Mouse (Mus musculus) E14TG2a.4 (cell line): Measurements from ENCODE around the gene Hhipl1.

ENCODE experiments used
- CTCF ChIP-seq: conservative IDR thresholded peaks from 2 replicates; pipeline ENCODE4 v1.5.1; 2014; ENCODE audit warnings: low read length
- NANOG ChIP-seq: IDR thresholded peaks from 2 replicates; pipeline ENCODE4 v1.6.1; 2014; ENCODE audit warnings: borderline replicate concordance, low read length, mixed read lengths

GRCm38 (mm10) chr12:108287011-108287410 lies 19.1 kb upstream of the Hhipl1 start:
- TF ChIP-seq CTCF (no peak), NANOG (no peak)
